Mouse (Mus musculus) layer of hippocampus, adult 9-10 months (tissue): ENCODE data around the gene Pak7.

Experiments used
- DNase-seq: peaks from one replicate; pipeline ENCODE4 v3.0.0; 2022; ENCODE audit warnings: low spot score

Pak7 gene

GRCm38 (mm10) chr2:136150752-136151151 is 237.0 kb downstream of the Pak7 start:
- no peak for DNase-seq

GRCm38 (mm10) chr2:136149530-136149929 is 238.2 kb downstream of the Pak7 start:
- no peak for DNase-seq

GRCm38 (mm10) chr2:136148999-136149398 is 238.8 kb downstream of the Pak7 start:
- DNase-seq: peak; percentile 70

GRCm38 (mm10) chr2:136140807-136141206 is 247.0 kb downstream of the Pak7 start:
- DNase-seq: no peak

- no peak for DNase-seq
Measured at GRCm38 (mm10) chr2:136139159-136140069, 248.4 kb downstream of the Pak7 start.

- DNase-seq: no peak
Measured at GRCm38 (mm10) chr2:136138451-136138850, 249.3 kb downstream of the Pak7 start.

GRCm38 (mm10) chr2:136121867-136122266 is 265.9 kb downstream of the Pak7 start:
- DNase-seq: no peak

- no peak for DNase-seq
Measured at GRCm38 (mm10) chr2:136118006-136118405, 269.8 kb downstream of the Pak7 start.

- no peak for DNase-seq
Measured at GRCm38 (mm10) chr2:136113374-136113773, 274.4 kb downstream of the Pak7 start.

GRCm38 (mm10) chr2:136109038-136109363 is 278.8 kb downstream of the Pak7 start:
- no peak for DNase-seq

GRCm38 (mm10) chr2:136108124-136109037 is 279.4 kb downstream of the Pak7 start:
- no peak for DNase-seq

GRCm38 (mm10) chr2:136107597-136107996 is 280.2 kb downstream of the Pak7 start:
- DNase-seq: no peak

- DNase-seq: no peak
Measured at GRCm38 (mm10) chr2:136097143-136097542, 290.6 kb downstream of the Pak7 start.

- DNase-seq: no peak
Measured at GRCm38 (mm10) chr2:136095978-136096377, 291.8 kb downstream of the Pak7 start.

- no peak for DNase-seq
Measured at GRCm38 (mm10) chr2:136064356-136064755, 323.4 kb downstream of the Pak7 start.

GRCm38 (mm10) chr2:136059029-136059669 is 328.6 kb downstream of the Pak7 start:
- no peak for DNase-seq

- no peak for DNase-seq
Measured at GRCm38 (mm10) chr2:136058398-136058797, 329.4 kb downstream of the Pak7 start.

- peak; percentile 15 for DNase-seq
Measured at GRCm38 (mm10) chr2:136057861-136058331, 329.9 kb downstream of the Pak7 start.

- DNase-seq: no peak
Measured at GRCm38 (mm10) chr2:136051688-136052289, 336.0 kb downstream of the Pak7 start, which contains the start of gene Lamp5. Gene Lamp5, plus strand, starts transcription at chr2:136052239.

GRCm38 (mm10) chr2:136050793-136051615 is 336.8 kb downstream of the Pak7 start:
- no peak for DNase-seq

GRCm38 (mm10) chr2:136048464-136048863 is 339.3 kb downstream of the Pak7 start:
- DNase-seq: no peak
